Mouse (Mus musculus): Measurements from ENCODE around the gene St8sia6.

DNA sequence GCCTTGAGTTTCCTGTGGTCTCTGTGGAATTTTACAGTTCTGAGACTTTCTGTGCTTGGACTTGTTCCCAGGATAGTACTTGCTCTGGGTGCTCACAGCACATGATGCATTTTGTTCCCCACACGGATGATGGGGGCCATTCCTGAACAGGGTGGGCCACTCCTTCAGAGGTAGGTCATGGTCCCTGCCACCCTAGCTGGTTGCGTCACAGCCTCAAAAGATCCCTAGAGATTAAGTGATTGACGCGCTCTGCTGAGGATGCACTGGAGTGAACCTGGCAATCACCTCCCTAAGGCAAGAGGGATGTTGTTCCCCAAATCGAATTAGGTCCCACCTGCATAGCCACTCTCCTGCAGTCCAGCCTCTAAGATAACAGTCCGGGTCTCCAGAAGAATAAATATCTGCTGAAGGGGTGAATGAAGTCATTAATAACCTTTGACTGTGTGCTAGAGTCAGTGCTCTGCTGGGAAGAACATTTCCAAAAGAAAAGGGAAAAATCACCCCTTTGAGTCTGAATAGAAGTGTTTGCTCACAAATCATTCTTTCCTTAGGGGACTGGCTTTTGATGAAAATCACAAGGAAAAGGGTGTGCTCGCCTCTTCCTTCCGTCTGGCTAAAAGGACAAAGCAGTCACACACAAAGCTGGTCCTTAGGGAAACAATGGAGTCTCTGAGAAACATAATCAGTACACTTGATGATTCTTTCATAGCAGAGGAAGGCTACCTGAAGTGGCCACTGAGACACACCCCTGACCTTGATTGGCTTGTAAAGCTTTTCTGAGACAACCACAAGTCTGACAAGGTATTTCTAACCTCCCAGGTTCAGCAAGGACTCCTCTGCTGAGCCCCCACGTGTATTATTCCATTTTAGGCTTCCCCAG lies 26.1 kb downstream of the St8sia6 start:
- TF ChIP-seq CTCF (IDR thresholded peaks at IDR 0.05) (no peak), POLR2A (IDR thresholded peaks at IDR 0.05; ENCODE audit: insufficient read depth, low read depth, low read length) (no peak), EP300 (IDR thresholded peaks at IDR 0.05; ENCODE audit: insufficient read depth, low read depth, low read length) (no peak)
